Mouse (Mus musculus): Measurements from ENCODE around the gene Oaz2. TPM values are rescaled to one million over a fixed set of nuclear protein-coding genes. Genes with fewer than 3 reads are reported as not detected.
A peak's percentile ranks its signal among the peaks of the same experiment; 100 is the strongest.

Gene Oaz2
- polyA plus RNA-seq, 1 experiment from 2014 or later, result 258 TPM

- H3K36me3 ChIP-seq (ENCODE audit: control insufficient read depth, insufficient read depth, low read length), result peaks cover 65% of the 10 kb centered on the region
- 90% methylated on average over 7 of the region's 7 CpGs for WGBS
- H3K27ac ChIP-seq (replicated peaks; ENCODE audit: low read depth, low read length), result no peak overlapping the region
- no peak overlapping the region for H3K9ac ChIP-seq (replicated peaks; ENCODE audit: low read length)
- no peak for ATAC-seq (ENCODE audit: low FRiP score, low TSS enrichment)
- no peaks in the 10 kb centered on the region for H3K4me1 ChIP-seq (ENCODE audit: control insufficient read depth, insufficient read depth, low read length)
- H3K27me3 ChIP-seq (ENCODE audit: control insufficient read depth, insufficient read depth, low read length), result no peaks in the 10 kb centered on the region
- H3K9me3 ChIP-seq (ENCODE audit: control insufficient read depth, low read length), result no peaks in the 10 kb centered on the region
- H3K4me2 ChIP-seq (ENCODE audit: low read length), result no peak overlapping the region
- DNase-seq, result no peak
- no peak overlapping the region for H3K4me3 ChIP-seq (replicated peaks; ENCODE audit: low read depth, low read length)
These were observed 35.4 kb downstream of the Oaz2 start for GRCm38 (mm10) chr9:65703241-65703640.

GRCm38 (mm10) chr9:65703926-65704595, 36.3 kb downstream of the Oaz2 start:
- no peaks in the 10 kb centered on the region for H3K27me3 ChIP-seq (ENCODE audit: control insufficient read depth, insufficient read depth, low read length)
- no peak overlapping the region for H3K27ac ChIP-seq (replicated peaks; ENCODE audit: low read depth, low read length)
- DNase-seq, result no peak
- peaks cover 57% of the 10 kb centered on the region for H3K36me3 ChIP-seq (ENCODE audit: control insufficient read depth, insufficient read depth, low read length)
- no peak overlapping the region for H3K4me2 ChIP-seq (ENCODE audit: low read length)
- no peak for ATAC-seq (ENCODE audit: low FRiP score, low TSS enrichment)
- H3K9me3 ChIP-seq (ENCODE audit: control insufficient read depth, low read length), result no peaks in the 10 kb centered on the region
- H3K9ac ChIP-seq (replicated peaks; ENCODE audit: low read length), result no peak overlapping the region
- no peak overlapping the region for H3K4me3 ChIP-seq (replicated peaks; ENCODE audit: low read depth, low read length)
- H3K4me1 ChIP-seq (ENCODE audit: control insufficient read depth, insufficient read depth, low read length), result no peaks in the 10 kb centered on the region
- 91% methylated on average over 24 of the region's 24 CpGs for WGBS

- Histone ChIP-seq H3K4me2 (ENCODE audit: low read length) (no peak overlapping the region), H3K36me3 (ENCODE audit: control insufficient read depth, insufficient read depth, low read length) (no peaks in the 10 kb centered on the region), H3K9me3 (ENCODE audit: control insufficient read depth, low read length) (no peaks in the 10 kb centered on the region), H3K9ac (replicated peaks; ENCODE audit: low read length) (no peak overlapping the region), H3K27ac (replicated peaks; ENCODE audit: low read depth, low read length) (no peak overlapping the region), H3K4me1 (ENCODE audit: control insufficient read depth, insufficient read depth, low read length) (peaks cover 13% of the 10 kb centered on the region; the same call in 1 of the 2 replicates), H3K4me3 (replicated peaks; ENCODE audit: low read depth, low read length) (no peak overlapping the region), H3K27me3 (ENCODE audit: control insufficient read depth, insufficient read depth, low read length) (no peaks in the 10 kb centered on the region)
- DNase-seq (no peak), ATAC-seq (ENCODE audit: low FRiP score, low TSS enrichment) (no peak)
- WGBS, result 92% methylated on average over 5 of the region's 5 CpGs
These were observed 50.4 kb downstream of the Oaz2 start for GRCm38 (mm10) chr9:65718195-65718594.

GRCm38 (mm10) chr9:65721161-65721566, 53.4 kb downstream of the Oaz2 start:
- Histone ChIP-seq H3K4me1 (ENCODE audit: control insufficient read depth, insufficient read depth, low read length) (peaks cover 37% of the 10 kb centered on the region), H3K9me3 (ENCODE audit: control insufficient read depth, low read length) (no peaks in the 10 kb centered on the region), H3K4me3 (replicated peaks; ENCODE audit: low read depth, low read length) (no peak overlapping the region), H3K9ac (replicated peaks; ENCODE audit: low read length) (no peak overlapping the region), H3K27ac (replicated peaks; ENCODE audit: low read depth, low read length) (no peak overlapping the region), H3K4me2 (ENCODE audit: low read length) (no peak overlapping the region), H3K27me3 (ENCODE audit: control insufficient read depth, insufficient read depth, low read length) (no peaks in the 10 kb centered on the region), H3K36me3 (ENCODE audit: control insufficient read depth, insufficient read depth, low read length) (no peaks in the 10 kb centered on the region)
- DNase-seq, result peak; percentile 31
- no peak for ATAC-seq (ENCODE audit: low FRiP score, low TSS enrichment)
- 59% methylated on average over 10 of the region's 10 CpGs for WGBS

- H3K4me3 ChIP-seq (replicated peaks; ENCODE audit: low read depth, low read length), result no peak overlapping the region
- H3K27ac ChIP-seq (replicated peaks; ENCODE audit: low read depth, low read length), result peak overlapping the region; percentile 82
- H3K36me3 ChIP-seq (ENCODE audit: control insufficient read depth, insufficient read depth, low read length), result no peaks in the 10 kb centered on the region
- peaks cover 37% of the 10 kb centered on the region for H3K4me1 ChIP-seq (ENCODE audit: control insufficient read depth, insufficient read depth, low read length)
- H3K9me3 ChIP-seq (ENCODE audit: control insufficient read depth, low read length), result no peaks in the 10 kb centered on the region
- ATAC-seq (ENCODE audit: low FRiP score, low TSS enrichment) (no peak; the same call in 1 of the 2 replicates), DNase-seq (peak; percentile 71)
- WGBS, result 7% methylated on average over 8 of the region's 8 CpGs
- H3K9ac ChIP-seq (replicated peaks; ENCODE audit: low read length), result 0 out of 2 replicates have a peak overlapping the region, but pooled peaks have one; percentile 20
- no peaks in the 10 kb centered on the region for H3K27me3 ChIP-seq (ENCODE audit: control insufficient read depth, insufficient read depth, low read length)
- peak overlapping the region; percentile 1 for H3K4me2 ChIP-seq (ENCODE audit: low read length)
These were observed 56.9 kb downstream of the Oaz2 start for GRCm38 (mm10) chr9:65724471-65725290.

GRCm38 (mm10) chr9:65725291-65725622, 57.5 kb downstream of the Oaz2 start:
- Histone ChIP-seq H3K4me3 (replicated peaks; ENCODE audit: low read depth, low read length) (no peak overlapping the region), H3K4me1 (ENCODE audit: control insufficient read depth, insufficient read depth, low read length) (peaks cover 37% of the 10 kb centered on the region)

GRCm38 (mm10) chr9:65726431-65726830, 58.6 kb downstream of the Oaz2 start:
- peaks cover 33% of the 10 kb centered on the region for H3K4me1 ChIP-seq (ENCODE audit: control insufficient read depth, insufficient read depth, low read length)
- no peak overlapping the region for H3K9ac ChIP-seq (replicated peaks; ENCODE audit: low read length)
- no peak overlapping the region for H3K4me3 ChIP-seq (replicated peaks; ENCODE audit: low read depth, low read length)
- no peaks in the 10 kb centered on the region for H3K9me3 ChIP-seq (ENCODE audit: control insufficient read depth, low read length)
- 0 out of 2 replicates have a peak, but pooled peaks cover 5% of the 10 kb centered on the region for H3K36me3 ChIP-seq (ENCODE audit: control insufficient read depth, insufficient read depth, low read length)
- H3K27me3 ChIP-seq (ENCODE audit: control insufficient read depth, insufficient read depth, low read length), result no peaks in the 10 kb centered on the region
- H3K4me2 ChIP-seq (ENCODE audit: low read length), result no peak overlapping the region
- ATAC-seq (ENCODE audit: low FRiP score, low TSS enrichment), result no peak
- WGBS, result 91% methylated on average over 3 of the region's 3 CpGs
- DNase-seq, result no peak
- H3K27ac ChIP-seq (replicated peaks; ENCODE audit: low read depth, low read length), result no peak overlapping the region

More at GRCm38 (mm10) chr9:65725291-65725622, 57.5 kb downstream of the Oaz2 start:
- Histone ChIP-seq H3K9me3 (ENCODE audit: control insufficient read depth, low read length) (no peaks in the 10 kb centered on the region), H3K27ac (replicated peaks; ENCODE audit: low read depth, low read length) (peak overlapping the region; percentile 82), H3K27me3 (ENCODE audit: control insufficient read depth, insufficient read depth, low read length) (no peaks in the 10 kb centered on the region), H3K4me2 (ENCODE audit: low read length) (peak overlapping the region; percentile 1), H3K36me3 (ENCODE audit: control insufficient read depth, insufficient read depth, low read length) (no peaks in the 10 kb centered on the region), H3K9ac (replicated peaks; ENCODE audit: low read length) (0 out of 2 replicates have a peak overlapping the region, but pooled peaks have one; percentile 20)
- ATAC-seq (ENCODE audit: low FRiP score, low TSS enrichment) (no peak), DNase-seq (no peak)
- WGBS, result 27% methylated on average over 4 of the region's 4 CpGs

GRCm38 (mm10) chr9:65727491-65727890, 59.7 kb downstream of the Oaz2 start:
- Histone ChIP-seq H3K27ac (replicated peaks; ENCODE audit: low read depth, low read length) (no peak overlapping the region), H3K4me1 (ENCODE audit: control insufficient read depth, insufficient read depth, low read length) (peaks cover 23% of the 10 kb centered on the region), H3K4me3 (replicated peaks; ENCODE audit: low read depth, low read length) (no peak overlapping the region), H3K36me3 (ENCODE audit: control insufficient read depth, insufficient read depth, low read length) (0 out of 2 replicates have a peak, but pooled peaks cover 5% of the 10 kb centered on the region), H3K4me2 (ENCODE audit: low read length) (no peak overlapping the region), H3K27me3 (ENCODE audit: control insufficient read depth, insufficient read depth, low read length) (no peaks in the 10 kb centered on the region), H3K9ac (replicated peaks; ENCODE audit: low read length) (no peak overlapping the region), H3K9me3 (ENCODE audit: control insufficient read depth, low read length) (no peaks in the 10 kb centered on the region)
- no peak for ATAC-seq (ENCODE audit: low FRiP score, low TSS enrichment)
- 91% methylated on average over 4 of the region's 4 CpGs for WGBS
- DNase-seq, result no peak
